Mouse (Mus musculus): ENCODE results near the gene Olfr476. TPM values are rescaled to one million over a fixed set of nuclear protein-coding genes. Genes with fewer than 3 reads are reported as not detected.
"Not testable (repeated sequence)": the region's sequence is repeated elsewhere in the genome, so short reads cannot be mapped to it uniquely, and the experiment has no call there.

Gene Olfr476
- polyA plus RNA-seq (2014; fragmentation: Nextera tagmentation; extraction: Ambion mirVana) = not detected in 2 replicates

DNA sequence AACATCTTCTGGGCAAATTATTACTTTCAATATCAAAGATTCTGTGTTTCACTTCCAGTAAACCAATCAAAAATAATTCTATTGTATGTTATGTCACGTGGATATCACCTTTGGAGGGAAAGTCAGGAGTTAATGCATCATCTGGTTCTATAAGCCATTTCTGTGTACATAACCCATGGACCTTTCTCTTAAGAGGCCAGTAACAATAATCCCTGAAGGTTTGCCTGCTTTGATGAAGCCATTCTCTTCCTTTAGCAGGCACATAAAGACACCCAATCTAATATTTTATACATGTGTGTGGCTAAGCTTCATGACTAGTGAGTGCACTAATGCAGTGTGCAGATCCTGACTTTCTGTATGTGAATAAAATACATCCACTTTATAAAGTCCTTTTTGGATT is at the start of gene Olfr476:
Gene Olfr476, plus strand, starts transcription at position 301 of the 400 bp plus-strand sequence.
- H3K9ac ChIP-seq (ENCODE audit: low read length) = no peak within 1 kb of the TSS
- H3K36me3 ChIP-seq (ENCODE audit: control insufficient read depth, insufficient read depth, low read length) = no peaks in the 10 kb centered on the region
- H3K27me3 ChIP-seq (replicated peaks; ENCODE audit: control insufficient read depth, insufficient read depth, low read length) = no peaks in the 10 kb centered on the region
- no peaks in the 10 kb centered on the region for H3K4me1 ChIP-seq (ENCODE audit: control insufficient read depth, insufficient read depth, low read length)
- no peak for ATAC-seq
- no peaks in the 10 kb centered on the region for H3K9me3 ChIP-seq (replicated peaks; ENCODE audit: control insufficient read depth, low read length)
- no peak within 1 kb of the TSS for H3K27ac ChIP-seq (ENCODE audit: low read depth, low read length)
- WGBS = 78% methylated on average over 1 of the region's 1 CpGs
- no peak for DNase-seq (ENCODE audit: low spot score)
- H3K4me3 ChIP-seq (ENCODE audit: low read depth, low read length) = no peak within 1 kb of the TSS
- no peak within 1 kb of the TSS for H3K4me2 ChIP-seq (ENCODE audit: low read length)

DNA sequence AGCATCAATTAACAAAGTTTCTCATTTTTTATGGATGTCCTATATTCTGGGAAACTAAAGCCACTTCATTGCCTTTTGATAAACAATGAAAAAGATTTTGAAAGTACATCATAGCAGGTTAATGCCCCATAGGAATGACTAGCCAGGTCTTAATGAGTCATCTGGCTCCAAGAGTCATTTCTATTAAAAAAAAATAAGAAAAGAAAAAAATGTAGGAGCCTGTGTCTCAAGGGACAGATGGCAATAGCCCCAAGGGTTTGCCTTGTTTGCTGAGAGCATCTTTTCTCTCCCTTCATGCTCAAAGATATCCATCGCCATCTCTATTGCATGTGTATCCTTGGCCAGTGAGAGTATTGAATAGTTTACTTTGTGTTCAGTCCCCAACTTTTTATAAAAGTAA is 34.5 kb upstream of the Olfr476 start, which contains the start of gene Olfr473:
Gene Olfr473, plus strand, starts transcription at position 301 of the 400 bp plus-strand sequence.
- WGBS = 100% methylated on average over 1 of the region's 1 CpGs
- no peaks in the 10 kb centered on the region for H3K9me3 ChIP-seq (replicated peaks; ENCODE audit: control insufficient read depth, low read length)
- no peaks in the 10 kb centered on the region for H3K4me1 ChIP-seq (ENCODE audit: control insufficient read depth, insufficient read depth, low read length)
- H3K4me3 ChIP-seq (ENCODE audit: low read depth, low read length) = no peak within 1 kb of the TSS
- H3K27ac ChIP-seq (ENCODE audit: low read depth, low read length) = no peak within 1 kb of the TSS
- H3K36me3 ChIP-seq (ENCODE audit: control insufficient read depth, insufficient read depth, low read length) = no peaks in the 10 kb centered on the region
- H3K4me2 ChIP-seq (ENCODE audit: low read length) = no peak within 1 kb of the TSS
- ATAC-seq (no peak), DNase-seq (ENCODE audit: low spot score) (no peak)
- no peaks in the 10 kb centered on the region for H3K27me3 ChIP-seq (replicated peaks; ENCODE audit: control insufficient read depth, insufficient read depth, low read length)
- no peak within 1 kb of the TSS for H3K9ac ChIP-seq (ENCODE audit: low read length)

DNA sequence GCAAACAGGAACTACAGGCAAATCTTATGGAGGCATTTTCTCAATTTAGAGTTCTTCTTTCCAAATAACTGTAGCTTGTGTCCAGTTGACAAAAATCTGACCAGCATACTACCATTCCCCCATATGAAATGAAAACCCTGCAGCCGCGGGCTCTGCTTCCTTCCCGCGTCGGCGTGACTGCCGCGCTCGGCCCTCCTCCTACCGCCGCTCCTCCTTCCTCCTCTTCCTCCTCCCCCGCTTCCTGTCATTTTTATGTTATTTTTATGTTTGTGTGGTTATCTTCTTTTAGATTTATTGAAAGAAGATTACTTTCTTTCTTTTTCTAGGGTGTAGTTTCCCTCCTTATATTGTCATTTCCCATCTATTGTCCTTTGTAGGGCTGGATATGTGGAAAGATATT is 12.1 kb upstream of the Olfr476 start:
- not testable (repeated sequence) for H3K4me1 ChIP-seq (ENCODE audit: control insufficient read depth, insufficient read depth, low read length); ATAC-seq; H3K36me3 ChIP-seq (ENCODE audit: control insufficient read depth, insufficient read depth, low read length); H3K9ac ChIP-seq (ENCODE audit: low read length); DNase-seq (ENCODE audit: low spot score); H3K9me3 ChIP-seq (replicated peaks; ENCODE audit: control insufficient read depth, low read length); H3K27me3 ChIP-seq (replicated peaks; ENCODE audit: control insufficient read depth, insufficient read depth, low read length); H3K4me2 ChIP-seq (ENCODE audit: low read length); H3K27ac ChIP-seq (ENCODE audit: low read depth, low read length); H3K4me3 ChIP-seq (ENCODE audit: low read depth, low read length)
- WGBS = 97% methylated on average over 12 of the region's 12 CpGs

DNA sequence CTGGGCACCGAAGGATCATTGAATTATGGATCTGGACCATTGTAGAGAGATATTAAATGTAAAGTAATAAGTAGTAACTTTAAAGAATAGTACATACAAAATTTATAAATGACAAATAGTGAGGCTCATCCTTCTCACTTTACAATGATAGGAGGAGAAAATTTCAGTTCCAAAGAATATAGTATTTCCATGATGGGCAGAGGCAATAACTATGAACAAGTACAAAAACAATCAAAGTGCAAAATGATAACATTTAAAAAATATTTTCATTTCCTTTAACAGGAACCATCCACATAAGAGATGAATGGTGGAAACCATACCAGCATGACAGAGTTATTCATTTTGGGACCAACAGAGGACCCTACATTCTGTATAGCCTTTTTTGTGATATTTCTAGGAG is 10.3 kb upstream of the Olfr476 start, which contains the start of gene Olfr474:
Gene Olfr474, plus strand, starts transcription at position 301 of the 400 bp plus-strand sequence.
- H3K9me3 ChIP-seq (replicated peaks; ENCODE audit: control insufficient read depth, low read length) = no peaks in the 10 kb centered on the region
- WGBS = 88% methylated on average over 1 of the region's 1 CpGs
- no peak within 1 kb of the TSS for H3K4me2 ChIP-seq (ENCODE audit: low read length)
- no peak within 1 kb of the TSS for H3K9ac ChIP-seq (ENCODE audit: low read length)
- ATAC-seq = no peak
- no peaks in the 10 kb centered on the region for H3K36me3 ChIP-seq (ENCODE audit: control insufficient read depth, insufficient read depth, low read length)
- H3K27ac ChIP-seq (ENCODE audit: low read depth, low read length) = no peak within 1 kb of the TSS
- no peaks in the 10 kb centered on the region for H3K4me1 ChIP-seq (ENCODE audit: control insufficient read depth, insufficient read depth, low read length)
- H3K4me3 ChIP-seq (ENCODE audit: low read depth, low read length) = no peak within 1 kb of the TSS
- no peak for DNase-seq (ENCODE audit: low spot score)
- H3K27me3 ChIP-seq (replicated peaks; ENCODE audit: control insufficient read depth, insufficient read depth, low read length) = no peaks in the 10 kb centered on the region

DNA sequence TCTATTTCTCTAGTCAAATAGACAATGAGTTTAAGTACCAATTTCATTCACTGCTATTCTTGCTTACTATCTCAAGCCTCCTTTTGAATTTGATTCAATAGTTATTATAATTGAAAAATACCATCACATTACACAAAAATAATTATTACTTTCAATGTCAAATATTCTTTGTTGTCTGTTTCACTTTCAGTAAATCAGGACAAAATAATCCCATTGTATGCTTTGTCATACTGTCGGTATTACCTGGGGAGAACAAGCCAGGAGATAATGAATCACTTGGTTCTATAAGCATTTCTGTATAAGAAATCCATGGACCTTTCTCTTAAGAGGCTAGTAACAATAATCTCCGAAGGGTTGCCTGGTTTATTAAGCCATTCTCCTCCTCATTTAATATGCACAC is 21.8 kb downstream of the Olfr476 start, which contains the start of gene Olfr477:
Gene Olfr477, plus strand, starts transcription at position 301 of the 400 bp plus-strand sequence.
- Histone ChIP-seq H3K4me2 (ENCODE audit: low read length) (no peak within 1 kb of the TSS), H3K27me3 (replicated peaks; ENCODE audit: control insufficient read depth, insufficient read depth, low read length) (no peaks in the 10 kb centered on the region), H3K4me3 (ENCODE audit: low read depth, low read length) (no peak within 1 kb of the TSS), H3K9ac (ENCODE audit: low read length) (no peak within 1 kb of the TSS), H3K4me1 (ENCODE audit: control insufficient read depth, insufficient read depth, low read length) (no peaks in the 10 kb centered on the region), H3K9me3 (replicated peaks; ENCODE audit: control insufficient read depth, low read length) (no peaks in the 10 kb centered on the region), H3K36me3 (ENCODE audit: control insufficient read depth, insufficient read depth, low read length) (no peaks in the 10 kb centered on the region), H3K27ac (ENCODE audit: low read depth, low read length) (no peak within 1 kb of the TSS)
- DNase-seq (ENCODE audit: low spot score) = no peak
- 77% methylated on average over 2 of the region's 2 CpGs for WGBS
- ATAC-seq = no peak

DNA sequence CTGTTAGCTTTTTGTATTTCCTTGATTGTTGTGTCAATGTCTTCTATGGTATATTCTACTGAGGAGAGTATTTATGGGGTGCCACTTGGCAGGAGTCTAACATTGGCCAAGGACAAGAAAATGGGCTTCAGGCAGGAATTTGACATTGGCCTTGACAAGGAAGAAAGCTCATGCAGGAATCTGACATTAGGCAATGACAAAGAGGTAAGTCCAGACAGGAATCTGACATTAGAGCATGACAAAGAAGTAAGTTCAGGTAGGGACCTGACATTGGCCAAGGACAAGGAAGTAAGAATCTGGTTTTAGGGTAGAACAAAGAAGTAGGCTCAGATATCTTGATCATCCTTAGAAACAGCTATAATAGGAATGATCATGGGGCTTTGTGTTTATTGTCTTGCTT is 49.7 kb downstream of the Olfr476 start:
- not testable (repeated sequence) for H3K27me3 ChIP-seq (replicated peaks; ENCODE audit: control insufficient read depth, insufficient read depth, low read length); H3K4me3 ChIP-seq (ENCODE audit: low read depth, low read length); H3K27ac ChIP-seq (ENCODE audit: low read depth, low read length); H3K9ac ChIP-seq (ENCODE audit: low read length); H3K4me2 ChIP-seq (ENCODE audit: low read length); H3K4me1 ChIP-seq (ENCODE audit: control insufficient read depth, insufficient read depth, low read length); ATAC-seq; DNase-seq (ENCODE audit: low spot score); H3K9me3 ChIP-seq (replicated peaks; ENCODE audit: control insufficient read depth, low read length); H3K36me3 ChIP-seq (ENCODE audit: control insufficient read depth, insufficient read depth, low read length)

Other genes starting within 250 kb of the Olfr476 start
- gene Cyb5r2, start 206.8 kb upstream of the Olfr476 start, polyA plus RNA-seq (2014; fragmentation: Nextera tagmentation; extraction: Ambion mirVana) = 0.10 TPM in 1 of 2 replicates, not detected in the other
- gene Ovch2, start 163.6 kb upstream of the Olfr476 start, polyA plus RNA-seq (2014; fragmentation: Nextera tagmentation; extraction: Ambion mirVana) = not detected in 2 replicates
- gene Olfr467, start 152.5 kb upstream of the Olfr476 start, polyA plus RNA-seq (2014; fragmentation: Nextera tagmentation; extraction: Ambion mirVana) = not detected in 2 replicates
- gene Olfr469, start 139.3 kb upstream of the Olfr476 start, polyA plus RNA-seq (2014; fragmentation: Nextera tagmentation; extraction: Ambion mirVana) = not detected in 2 replicates
- gene Olfr470, start 117.3 kb upstream of the Olfr476 start, polyA plus RNA-seq (2014; fragmentation: Nextera tagmentation; extraction: Ambion mirVana) = not detected in 2 replicates
- not detected in 2 replicates for gene Olfr472, start 66.9 kb upstream of the Olfr476 start, polyA plus RNA-seq (2014; fragmentation: Nextera tagmentation; extraction: Ambion mirVana)
- gene Olfr473, start 34.4 kb upstream of the Olfr476 start, polyA plus RNA-seq (2014; fragmentation: Nextera tagmentation; extraction: Ambion mirVana) = not detected in 2 replicates
- gene Olfr474, start 10.2 kb upstream of the Olfr476 start, polyA plus RNA-seq (2014; fragmentation: Nextera tagmentation; extraction: Ambion mirVana) = not detected in 2 replicates
- gene Olfr477, start 21.9 kb downstream of the Olfr476 start, polyA plus RNA-seq (2014; fragmentation: Nextera tagmentation; extraction: Ambion mirVana) = not detected in 2 replicates
- not detected in 2 replicates for gene Olfr478, start 69.2 kb downstream of the Olfr476 start, polyA plus RNA-seq (2014; fragmentation: Nextera tagmentation; extraction: Ambion mirVana)
- not detected in 2 replicates for gene Olfr479, start 85.9 kb downstream of the Olfr476 start, polyA plus RNA-seq (2014; fragmentation: Nextera tagmentation; extraction: Ambion mirVana)
- not detected in 2 replicates for gene Olfr480, start 102.5 kb downstream of the Olfr476 start, polyA plus RNA-seq (2014; fragmentation: Nextera tagmentation; extraction: Ambion mirVana)
- gene Olfr481, start 115.1 kb downstream of the Olfr476 start, polyA plus RNA-seq (2014; fragmentation: Nextera tagmentation; extraction: Ambion mirVana) = not detected in 2 replicates
- 0.13 TPM in 1 of 2 replicates, not detected in the other for gene Olfr482, start 132.8 kb downstream of the Olfr476 start, polyA plus RNA-seq (2014; fragmentation: Nextera tagmentation; extraction: Ambion mirVana)
- not detected in 2 replicates for gene Olfr483, start 136.0 kb downstream of the Olfr476 start, polyA plus RNA-seq (2014; fragmentation: Nextera tagmentation; extraction: Ambion mirVana)
- not detected in 2 replicates for gene Olfr484, start 162.6 kb downstream of the Olfr476 start, polyA plus RNA-seq (2014; fragmentation: Nextera tagmentation; extraction: Ambion mirVana)
- gene Olfr485, start 195.1 kb downstream of the Olfr476 start, polyA plus RNA-seq (2014; fragmentation: Nextera tagmentation; extraction: Ambion mirVana) = not detected in 2 replicates
- gene Olfr486, start 207.9 kb downstream of the Olfr476 start, polyA plus RNA-seq (2014; fragmentation: Nextera tagmentation; extraction: Ambion mirVana) = not detected in 2 replicates
- gene Olfr487, start 249.8 kb downstream of the Olfr476 start, polyA plus RNA-seq (2014; fragmentation: Nextera tagmentation; extraction: Ambion mirVana) = not detected in 2 replicates

Data from forebrain, embryonic 14.5 days (tissue).